Mouse (Mus musculus): Measurements from ENCODE around the gene Tgfb3. TPM values are rescaled to one million over a fixed set of nuclear protein-coding genes. Genes with fewer than 3 reads are reported as not detected.

Gene Tgfb3
- total RNA-seq (2021) (10 to 100 TPM; 15.2 to 15.4 TPM), polyA plus RNA-seq (2012; rRNA removed) (14.8 and 18.6 TPM in 2 replicates)
- long read RNA-seq, transcript Tgfb3-201 (7 exons, 3,383 nt), result major isoform, 13 of 15 reads
- long read RNA-seq, partial matches to known transcripts, result 0 of 15 reads
- long read RNA-seq, other reads (novel, unspliced or antisense), result 2 of 15 reads

GRCm38 (mm10) chr12:86078553-86079201 lies at the start of gene Tgfb3:
TSS of gene Tgfb3 (minus strand) at chr12:86079041.
- Histone ChIP-seq H3K36me3 (ENCODE audit: control insufficient read depth, insufficient read depth, low read length) (no peaks in the 10 kb centered on the region), H3K9ac (ENCODE audit: low read depth, low read length) (peak within 1 kb of the TSS; percentile 93), H3K4me1 (ENCODE audit: control insufficient read depth, insufficient read depth, low read length) (peaks cover 5% of the 10 kb centered on the region), H3K27me3 (ENCODE audit: control insufficient read depth, insufficient read depth, low read length) (no peaks in the 10 kb centered on the region), H3K4me3 (peak within 1 kb of the TSS; percentile 54), H3K27ac (peak within 1 kb of the TSS; percentile 96), H3K79me2 (replicated peaks; ENCODE audit: control insufficient read depth, insufficient read depth, low read length) (no peaks in the 10 kb centered on the region)
- peak; percentile 69 to 75 for DNase-seq
- intact Hi-C loops (cut with DNase I), result loop anchor here (1.0 to 5.0 kb wide), 7 partner anchors 31 to 331 kb away; partner anchors contain the start of gene Flvcr2
- peak; percentile 73 for TF ChIP-seq POLR2A (IDR thresholded peaks at IDR 0.05; ENCODE audit: insufficient read depth, low read depth, low read length)
- no peak for TF ChIP-seq CTCF (IDR thresholded peaks at IDR 0.05)
- 3% methylated on average over 25 of the region's 25 CpGs for WGBS

- DNase-seq, result peak in 1 of 2 experiments; percentile 56
- intact Hi-C loops (cut with DNase I), result no loop called here
- H3K36me3 ChIP-seq (ENCODE audit: control insufficient read depth, insufficient read depth, low read length), result no peaks in the 10 kb centered on the region
- no peak overlapping the region for H3K27ac ChIP-seq
- no peak overlapping the region for H3K4me3 ChIP-seq
- no peak overlapping the region for H3K9ac ChIP-seq (ENCODE audit: low read depth, low read length)
- H3K79me2 ChIP-seq (replicated peaks; ENCODE audit: control insufficient read depth, insufficient read depth, low read length), result no peaks in the 10 kb centered on the region
- no peaks in the 10 kb centered on the region for H3K4me1 ChIP-seq (ENCODE audit: control insufficient read depth, insufficient read depth, low read length)
- TF ChIP-seq CTCF (IDR thresholded peaks at IDR 0.05) (no peak), EP300 (IDR thresholded peaks at IDR 0.05; ENCODE audit: insufficient read depth, low read depth, low read length) (no peak), POLR2A (IDR thresholded peaks at IDR 0.05; ENCODE audit: insufficient read depth, low read depth, low read length) (no peak)
- H3K27me3 ChIP-seq (ENCODE audit: control insufficient read depth, insufficient read depth, low read length), result no peaks in the 10 kb centered on the region
- WGBS, result 76% methylated on average over 6 of the region's 6 CpGs
Observed at GRCm38 (mm10) chr12:86128122-86128521, 49.3 kb upstream of the Tgfb3 start.

- Histone ChIP-seq H3K4me1 (ENCODE audit: control insufficient read depth, insufficient read depth, low read length) (no peaks in the 10 kb centered on the region), H3K9ac (ENCODE audit: low read depth, low read length) (no peak overlapping the region), H3K79me2 (replicated peaks; ENCODE audit: control insufficient read depth, insufficient read depth, low read length) (no peaks in the 10 kb centered on the region), H3K4me3 (no peak overlapping the region), H3K27ac (no peak overlapping the region), H3K27me3 (ENCODE audit: control insufficient read depth, insufficient read depth, low read length) (no peaks in the 10 kb centered on the region), H3K36me3 (ENCODE audit: control insufficient read depth, insufficient read depth, low read length) (no peaks in the 10 kb centered on the region)
- no peak for DNase-seq
- no peak for TF ChIP-seq CTCF (IDR thresholded peaks at IDR 0.05)
- TF ChIP-seq EP300 (IDR thresholded peaks at IDR 0.05; ENCODE audit: insufficient read depth, low read depth, low read length), result no peak
- TF ChIP-seq POLR2A (IDR thresholded peaks at IDR 0.05; ENCODE audit: insufficient read depth, low read depth, low read length), result no peak
- intact Hi-C loops (cut with DNase I), result no loop called here
- 88% methylated on average over 6 of the region's 6 CpGs for WGBS
Observed at GRCm38 (mm10) chr12:86124016-86124415, 45.2 kb upstream of the Tgfb3 start.

GRCm38 (mm10) chr12:86116295-86116835 lies 37.5 kb upstream of the Tgfb3 start:
- Histone ChIP-seq H3K4me3 (no peak overlapping the region), H3K4me1 (ENCODE audit: control insufficient read depth, insufficient read depth, low read length) (no peaks in the 10 kb centered on the region), H3K27me3 (ENCODE audit: control insufficient read depth, insufficient read depth, low read length) (no peaks in the 10 kb centered on the region), H3K36me3 (ENCODE audit: control insufficient read depth, insufficient read depth, low read length) (no peaks in the 10 kb centered on the region), H3K79me2 (replicated peaks; ENCODE audit: control insufficient read depth, insufficient read depth, low read length) (0 out of 2 replicates have a peak, but pooled peaks cover 1% of the 10 kb centered on the region), H3K27ac (no peak overlapping the region), H3K9ac (ENCODE audit: low read depth, low read length) (no peak overlapping the region)
- 77% methylated on average over 15 of the region's 15 CpGs for WGBS
- no peak for TF ChIP-seq CTCF (IDR thresholded peaks at IDR 0.05)
- no peak for TF ChIP-seq POLR2A (IDR thresholded peaks at IDR 0.05; ENCODE audit: insufficient read depth, low read depth, low read length)
- no peak for TF ChIP-seq EP300 (IDR thresholded peaks at IDR 0.05; ENCODE audit: insufficient read depth, low read depth, low read length)
- intact Hi-C loops (cut with DNase I), result no loop called here
- no peak for DNase-seq

GRCm38 (mm10) chr12:86110637-86111036 lies 31.8 kb upstream of the Tgfb3 start:
- intact Hi-C loops (cut with DNase I), result loop anchor here (1.0 kb wide), 1 partner anchor 86 kb away; no protein-coding TSS in a partner anchor
- DNase-seq, result no peak
- TF ChIP-seq CTCF (IDR thresholded peaks at IDR 0.05) (peak; percentile 78), POLR2A (IDR thresholded peaks at IDR 0.05; ENCODE audit: insufficient read depth, low read depth, low read length) (no peak), EP300 (IDR thresholded peaks at IDR 0.05; ENCODE audit: insufficient read depth, low read depth, low read length) (no peak)

GRCm38 (mm10) chr12:86109531-86109930 lies 30.7 kb upstream of the Tgfb3 start:
- Histone ChIP-seq H3K27ac (no peak overlapping the region), H3K36me3 (ENCODE audit: control insufficient read depth, insufficient read depth, low read length) (no peaks in the 10 kb centered on the region), H3K4me3 (no peak overlapping the region), H3K79me2 (replicated peaks; ENCODE audit: control insufficient read depth, insufficient read depth, low read length) (no peaks in the 10 kb centered on the region), H3K9ac (ENCODE audit: low read depth, low read length) (no peak overlapping the region), H3K4me1 (ENCODE audit: control insufficient read depth, insufficient read depth, low read length) (peaks cover 1% of the 10 kb centered on the region; the same call in 1 of the 2 replicates), H3K27me3 (ENCODE audit: control insufficient read depth, insufficient read depth, low read length) (no peaks in the 10 kb centered on the region)
- no peak for TF ChIP-seq EP300 (IDR thresholded peaks at IDR 0.05; ENCODE audit: insufficient read depth, low read depth, low read length)
- TF ChIP-seq POLR2A (IDR thresholded peaks at IDR 0.05; ENCODE audit: insufficient read depth, low read depth, low read length), result no peak
- TF ChIP-seq CTCF (IDR thresholded peaks at IDR 0.05), result no peak
- intact Hi-C loops (cut with DNase I), result loop anchor here (1.0 kb wide), 1 partner anchor 30 kb away; the partner anchor contains the start of gene Tgfb3
- no peak for DNase-seq
- WGBS, result 70% methylated on average over 4 of the region's 4 CpGs

More at GRCm38 (mm10) chr12:86110637-86111036, 31.8 kb upstream of the Tgfb3 start:
- Histone ChIP-seq H3K27me3 (ENCODE audit: control insufficient read depth, insufficient read depth, low read length) (no peaks in the 10 kb centered on the region), H3K4me1 (ENCODE audit: control insufficient read depth, insufficient read depth, low read length) (no peaks in the 10 kb centered on the region), H3K36me3 (ENCODE audit: control insufficient read depth, insufficient read depth, low read length) (no peaks in the 10 kb centered on the region), H3K79me2 (replicated peaks; ENCODE audit: control insufficient read depth, insufficient read depth, low read length) (no peaks in the 10 kb centered on the region), H3K4me3 (no peak overlapping the region), H3K27ac (no peak overlapping the region), H3K9ac (ENCODE audit: low read depth, low read length) (no peak overlapping the region)
- WGBS, result 99% methylated on average over 2 of the region's 2 CpGs
